Mouse (Mus musculus): ENCODE data around the gene Bcat1.
A peak's percentile ranks its signal among the peaks of the same experiment; 100 is the strongest.

The Bcat1 gene

DNA sequence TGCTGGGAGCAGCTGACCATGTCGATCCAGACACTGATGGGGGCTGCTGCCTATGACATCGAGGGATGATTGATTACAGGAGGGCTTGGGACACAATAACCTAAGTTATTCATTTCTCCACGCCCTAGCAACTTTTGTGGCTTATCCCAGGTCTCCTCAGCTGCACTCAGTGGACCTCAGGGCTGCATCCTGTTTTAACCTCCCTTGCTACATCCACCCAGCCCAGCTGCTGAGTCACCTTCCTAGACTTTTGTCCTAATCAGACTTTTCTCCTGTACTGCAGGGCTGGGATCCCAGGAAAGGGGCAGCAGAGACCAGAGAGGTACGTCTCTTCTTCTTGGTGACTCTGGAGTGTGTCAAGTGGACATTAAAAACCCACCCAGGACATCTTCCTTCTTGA is 19.9 kb downstream of the Bcat1 start:
- DNase-seq (ENCODE audit: low read depth, low spot score), result no peak

DNA sequence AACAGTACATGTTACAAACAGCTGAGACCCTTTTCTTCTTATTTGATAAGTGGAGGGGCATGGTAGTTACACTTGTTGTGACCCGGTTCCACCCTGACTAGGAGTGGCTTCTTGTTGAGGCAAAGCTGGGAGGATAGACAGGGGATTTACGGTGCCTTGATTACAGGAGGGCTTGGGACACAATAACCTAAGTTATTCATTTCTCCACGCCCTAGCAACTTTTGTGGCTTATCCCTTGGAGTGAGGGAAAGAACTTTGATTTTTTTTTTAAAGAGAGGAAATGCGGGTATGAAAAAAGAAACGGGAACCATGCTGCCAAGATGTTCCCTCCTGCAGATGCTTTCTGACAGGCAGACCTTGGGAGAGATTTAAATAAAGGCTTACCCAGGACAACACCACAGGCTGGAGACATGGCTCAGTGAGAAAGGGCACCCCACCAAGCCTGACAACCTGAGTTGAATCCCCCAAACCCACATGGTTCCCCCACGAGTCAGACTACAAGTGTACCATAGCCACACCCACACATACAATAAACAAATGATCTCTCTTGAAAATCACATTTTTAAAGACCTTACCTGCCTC is 20.6 kb downstream of the Bcat1 start:
- DNase-seq (ENCODE audit: low read depth, low spot score), result no peak

DNA sequence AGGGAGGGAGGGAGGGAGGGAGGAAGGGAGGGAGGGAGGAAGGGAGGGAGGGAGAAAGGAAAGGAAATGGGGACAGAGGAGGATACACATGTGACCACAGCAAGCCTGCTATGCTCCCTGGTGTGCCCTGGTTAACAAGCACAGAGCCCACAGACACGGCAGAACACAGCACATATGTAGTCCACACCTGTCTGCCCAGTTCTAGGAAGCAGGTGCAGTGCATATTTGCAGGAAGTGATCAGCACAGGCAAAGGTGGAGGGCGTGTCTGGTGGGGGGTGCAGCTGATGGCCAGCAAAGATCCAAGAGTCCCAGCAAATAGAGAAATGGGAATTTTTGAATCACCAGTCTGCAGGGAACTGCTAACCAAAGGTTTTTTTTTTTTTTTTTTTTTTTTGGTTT is 23.3 kb downstream of the Bcat1 start:
- DNase-seq (ENCODE audit: low read depth, low spot score), result no peak

DNA sequence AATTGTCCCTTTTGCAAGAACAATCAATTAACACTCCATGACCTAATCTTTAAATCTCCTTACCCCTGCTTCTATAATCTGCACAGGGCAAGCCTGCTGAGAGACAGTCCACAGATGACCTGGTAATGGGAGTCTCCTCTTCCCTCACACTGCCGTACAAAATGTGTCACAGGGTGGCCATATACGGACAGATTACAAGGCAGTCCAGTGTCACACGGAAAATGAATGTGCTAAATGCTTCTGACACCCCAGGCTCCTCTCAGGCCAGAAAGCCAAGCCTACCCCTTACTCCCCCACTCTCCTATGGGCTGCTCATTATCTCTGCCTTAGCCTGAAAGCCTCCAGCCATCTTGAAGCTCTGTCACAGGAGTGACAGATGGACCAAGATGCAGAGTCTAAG is 25.1 kb downstream of the Bcat1 start:
- DNase-seq (ENCODE audit: low read depth, low spot score), result peak; percentile 73

DNA sequence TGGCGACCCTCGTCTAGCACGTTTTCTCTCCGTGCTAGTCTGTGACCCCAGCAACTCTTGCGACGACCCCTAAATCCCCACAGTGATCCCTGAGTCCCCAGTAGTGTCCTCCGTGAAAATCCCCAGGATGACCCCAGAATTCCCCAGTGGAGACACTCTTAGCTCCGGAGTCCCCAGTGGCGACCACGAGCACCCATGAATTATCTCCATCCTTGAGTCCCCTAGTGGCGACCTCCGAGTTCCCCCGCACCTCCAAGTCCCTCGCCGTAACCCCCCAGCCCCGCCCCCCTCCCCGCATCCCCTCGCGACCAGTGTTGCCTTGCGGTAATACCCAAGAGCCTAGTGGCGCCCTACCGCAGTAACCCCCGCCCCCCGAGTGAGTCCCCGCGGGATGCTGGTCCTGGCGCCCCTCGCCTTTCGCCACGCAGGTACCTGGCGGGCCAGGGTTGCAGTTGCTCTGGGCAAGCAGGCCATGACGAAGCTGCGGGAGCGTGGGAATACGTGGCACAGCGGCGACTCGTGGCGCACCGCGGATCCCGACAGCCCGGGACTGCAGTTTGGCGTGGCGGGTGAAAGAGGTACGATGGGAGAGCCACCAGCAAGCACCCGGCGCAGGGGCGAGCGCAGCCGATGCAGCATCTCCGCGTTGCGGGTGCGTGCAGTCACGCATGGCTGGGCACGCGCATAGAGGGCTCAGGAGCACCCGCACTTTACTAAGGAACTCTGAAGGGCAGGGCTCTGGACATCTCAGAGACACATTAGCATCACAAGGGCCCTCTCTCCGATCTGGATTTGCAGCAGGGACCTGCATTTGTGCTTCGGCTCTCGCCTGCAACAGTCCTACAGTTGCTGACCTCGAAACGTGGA is 27.6 kb downstream of the Bcat1 start:
- DNase-seq (ENCODE audit: low read depth, low spot score), result peak; percentile 36

DNA sequence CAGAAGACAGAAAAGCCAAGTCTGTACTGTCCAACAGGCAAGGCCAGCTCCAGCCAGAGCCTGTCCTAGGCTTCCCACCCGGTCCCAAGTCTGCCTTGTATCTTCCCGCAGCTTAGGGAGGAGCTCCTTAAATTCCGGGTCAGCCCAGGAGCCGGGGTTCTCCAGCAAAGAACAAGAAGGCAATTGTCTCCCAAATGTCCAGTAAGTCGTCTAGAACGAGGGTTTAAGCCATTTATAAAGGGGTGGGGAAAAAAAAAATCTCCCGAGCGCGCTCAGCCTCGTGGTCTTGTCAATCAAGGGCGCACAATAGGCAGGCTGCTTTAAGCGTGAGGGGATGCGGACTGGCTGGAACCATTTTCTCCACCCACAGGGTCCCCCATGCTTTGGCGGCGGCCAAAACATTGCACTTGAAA is 28.5 kb downstream of the Bcat1 start:
- peak; percentile 57 for DNase-seq (ENCODE audit: low read depth, low spot score)

DNA sequence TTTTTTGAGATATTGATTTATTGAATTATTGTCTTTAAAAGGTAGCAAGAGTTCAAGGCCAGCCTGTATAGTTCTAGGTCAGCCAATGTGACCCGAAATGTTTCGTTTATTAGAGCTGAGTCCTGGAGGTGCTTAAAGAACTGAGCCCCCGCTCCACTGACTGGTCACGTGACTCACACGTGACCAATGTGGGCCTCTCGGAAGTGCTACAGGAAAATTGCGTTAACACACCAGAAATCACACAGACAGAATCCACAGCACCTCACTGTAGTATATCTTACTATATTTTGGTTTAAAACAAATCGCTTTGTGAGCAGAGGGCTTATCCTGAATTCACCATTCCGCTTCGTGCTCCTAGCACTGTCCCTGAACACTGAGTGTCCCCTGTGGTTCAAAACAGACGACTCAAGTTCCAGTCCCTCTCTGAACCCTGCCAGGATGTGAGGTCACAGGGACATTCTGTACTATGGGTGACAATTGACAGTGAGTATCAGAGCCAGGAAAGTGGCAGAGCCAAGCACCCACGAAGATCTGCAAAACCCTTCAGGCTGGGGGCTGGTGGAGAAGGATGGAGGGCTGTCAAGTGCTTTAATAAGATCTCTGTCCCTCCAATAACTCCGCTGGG is 29.6 kb downstream of the Bcat1 start:
- no peak for DNase-seq (ENCODE audit: low read depth, low spot score)

DNA sequence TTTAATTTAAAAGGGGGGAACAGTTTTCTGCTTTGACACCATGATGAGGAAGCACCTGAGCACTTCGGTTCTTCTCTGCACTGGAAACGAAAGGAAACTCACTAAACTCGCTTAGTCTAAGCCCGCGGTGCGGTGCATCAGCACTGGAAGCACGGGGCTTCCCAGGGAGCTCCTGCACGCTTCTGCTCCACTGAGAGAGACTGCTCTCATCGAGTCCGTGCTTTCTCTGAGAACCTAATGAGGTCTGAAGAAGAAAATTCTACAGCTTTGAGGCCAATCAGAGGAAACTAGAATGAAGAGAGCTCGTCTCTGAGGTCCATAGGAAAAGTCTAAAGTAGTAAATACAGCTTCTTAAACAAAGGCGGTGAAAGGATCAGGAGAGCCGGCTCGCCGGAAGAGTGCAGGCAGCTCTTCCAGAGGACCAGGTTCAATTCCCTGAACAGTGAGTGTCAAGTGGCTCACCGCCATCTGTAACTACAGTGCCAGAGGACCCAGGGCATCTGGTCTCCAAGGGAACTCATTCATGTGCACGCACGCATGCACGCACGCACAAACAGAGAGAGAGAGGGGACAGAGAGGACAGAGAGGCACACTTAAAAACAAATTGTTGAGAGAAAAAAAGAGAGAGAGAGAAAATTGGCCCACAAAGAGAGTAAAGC is 30.9 kb downstream of the Bcat1 start:
- DNase-seq (ENCODE audit: low read depth, low spot score), result no peak

DNA sequence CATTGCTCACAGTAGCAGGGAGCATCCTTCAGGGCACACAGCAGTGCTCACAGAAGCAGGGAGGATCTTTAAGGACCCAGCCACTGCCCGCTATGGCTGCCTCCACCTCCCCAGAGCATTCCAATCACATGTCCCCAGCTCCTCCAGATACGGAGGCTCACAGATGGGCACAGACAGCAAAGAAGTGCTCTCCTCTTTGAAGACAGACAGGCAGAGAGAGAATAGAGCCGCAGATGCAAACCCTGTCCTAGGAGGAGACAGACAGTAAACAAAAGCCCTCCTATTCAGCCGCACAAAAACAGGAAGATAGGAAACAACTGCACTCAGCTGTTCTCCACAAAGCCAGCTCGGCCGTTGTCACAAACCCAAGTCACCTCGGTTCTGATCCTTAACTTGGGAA is 35.3 kb downstream of the Bcat1 start:
- DNase-seq (ENCODE audit: low read depth, low spot score), result no peak

DNA sequence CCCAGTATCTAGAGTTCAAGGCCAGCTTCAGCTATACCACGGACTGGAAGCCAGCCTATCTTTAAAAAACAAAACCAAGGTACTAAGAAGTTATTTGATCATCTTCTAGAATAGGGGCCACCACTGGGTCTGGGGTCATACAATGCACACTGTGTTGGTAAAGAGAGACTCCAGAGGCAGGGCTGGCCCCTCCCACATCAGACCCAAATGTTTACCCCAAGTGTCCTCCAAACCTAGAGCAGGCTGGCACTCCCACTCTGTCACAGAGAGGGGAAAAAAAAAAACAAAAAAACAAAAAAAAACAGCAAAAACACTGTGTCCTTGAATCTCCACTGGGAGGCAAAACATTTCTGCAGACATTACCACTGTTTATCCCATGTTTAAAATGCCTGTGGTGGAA is 38.4 kb downstream of the Bcat1 start:
- DNase-seq (ENCODE audit: low read depth, low spot score), result no peak

DNA sequence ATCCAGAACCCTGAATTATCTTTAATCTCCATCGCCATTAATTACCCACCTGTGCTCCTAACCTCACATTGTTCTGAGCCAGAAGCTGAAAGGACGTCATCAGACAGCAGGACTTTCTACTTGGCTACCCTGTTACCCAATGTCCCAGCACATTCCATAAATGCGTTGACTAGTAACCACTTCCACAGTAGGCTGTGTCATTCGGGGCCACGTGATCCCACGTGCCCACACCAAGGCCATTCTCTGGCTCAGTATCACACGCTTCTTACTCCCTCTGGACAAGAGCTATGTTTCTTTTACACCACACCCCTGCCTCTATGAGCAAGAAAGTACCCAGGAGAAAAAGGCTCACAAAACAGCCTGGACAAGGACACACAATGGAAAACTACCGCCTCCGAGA is 40.6 kb downstream of the Bcat1 start:
- no peak for DNase-seq (ENCODE audit: low read depth, low spot score)

DNA sequence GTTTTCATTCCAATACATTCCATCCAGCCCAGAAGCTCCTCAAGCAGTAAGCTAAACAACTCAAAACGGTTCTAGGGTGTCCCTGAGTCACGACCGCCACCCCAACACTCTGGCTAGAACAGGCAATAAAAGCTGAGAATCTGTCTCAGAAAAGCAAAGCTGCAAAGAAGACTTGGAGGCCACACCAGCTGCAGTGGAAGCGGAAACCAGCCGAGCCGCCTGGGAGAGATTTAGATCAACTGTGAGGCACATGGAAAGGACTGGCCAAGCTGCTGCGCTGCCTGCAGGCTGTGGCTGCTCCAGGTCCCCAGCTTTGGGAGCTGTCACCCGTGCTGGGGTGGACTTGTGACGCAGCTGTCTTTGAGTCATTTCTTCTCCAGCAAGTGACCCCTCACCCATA is 45.4 kb downstream of the Bcat1 start:
- DNase-seq (ENCODE audit: low read depth, low spot score), result no peak

DNA sequence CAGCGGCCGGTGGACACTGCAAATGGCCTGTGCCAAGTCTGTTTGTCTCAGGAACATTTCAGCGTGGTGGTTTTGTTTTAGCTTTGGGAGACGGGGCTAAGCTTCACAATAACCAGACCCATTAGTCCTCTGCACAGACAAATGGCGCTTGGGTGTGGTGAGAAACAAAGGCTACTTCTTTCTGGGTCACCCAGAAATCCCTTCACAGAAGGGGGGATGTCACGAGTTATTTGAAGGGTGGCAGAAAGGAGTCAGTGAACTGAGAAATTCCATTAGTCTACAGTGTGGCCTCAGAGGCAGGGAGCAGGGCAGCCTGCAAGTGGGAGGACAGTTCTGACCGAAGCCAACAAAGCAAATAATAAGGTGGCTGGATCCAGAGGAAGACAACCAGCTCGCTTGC is 52.0 kb downstream of the Bcat1 start:
- DNase-seq (ENCODE audit: low read depth, low spot score), result no peak

DNA sequence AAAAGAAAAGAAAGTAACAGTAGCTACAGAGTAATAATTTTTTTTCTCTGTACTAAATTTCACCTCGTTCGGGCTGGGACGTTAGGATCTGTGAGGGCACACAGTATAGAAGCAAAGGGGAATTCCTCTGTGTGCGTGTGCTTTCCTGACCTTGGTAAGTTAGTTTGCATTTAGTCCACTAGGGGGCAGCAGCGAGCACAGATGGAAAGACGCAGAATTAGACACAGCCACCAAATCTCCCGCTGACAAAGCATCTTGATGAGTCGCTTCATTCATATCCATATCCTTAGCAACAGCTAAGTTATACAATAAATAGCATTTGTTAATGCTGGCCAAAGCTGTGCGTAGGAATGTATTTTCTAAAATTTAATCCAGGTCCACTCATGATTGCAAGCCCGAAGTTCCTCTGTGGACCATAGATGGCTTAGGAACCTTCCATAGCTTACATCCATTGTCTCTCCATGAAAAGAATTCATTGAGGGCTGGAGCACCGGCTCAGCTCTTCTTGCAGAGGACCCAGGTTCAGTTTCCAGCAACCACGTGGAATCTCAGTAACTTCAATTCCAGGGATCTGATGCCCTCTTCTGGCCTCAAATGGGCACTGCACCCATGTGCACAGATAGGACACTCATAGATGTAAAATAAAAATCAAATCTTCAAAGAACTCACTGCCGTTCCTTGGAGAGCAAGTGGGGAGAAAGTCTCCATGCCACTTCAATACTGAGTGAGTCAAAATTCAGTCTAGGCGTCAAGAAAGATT is 52.8 kb downstream of the Bcat1 start:
- DNase-seq (ENCODE audit: low read depth, low spot score), result peak; percentile 58

DNA sequence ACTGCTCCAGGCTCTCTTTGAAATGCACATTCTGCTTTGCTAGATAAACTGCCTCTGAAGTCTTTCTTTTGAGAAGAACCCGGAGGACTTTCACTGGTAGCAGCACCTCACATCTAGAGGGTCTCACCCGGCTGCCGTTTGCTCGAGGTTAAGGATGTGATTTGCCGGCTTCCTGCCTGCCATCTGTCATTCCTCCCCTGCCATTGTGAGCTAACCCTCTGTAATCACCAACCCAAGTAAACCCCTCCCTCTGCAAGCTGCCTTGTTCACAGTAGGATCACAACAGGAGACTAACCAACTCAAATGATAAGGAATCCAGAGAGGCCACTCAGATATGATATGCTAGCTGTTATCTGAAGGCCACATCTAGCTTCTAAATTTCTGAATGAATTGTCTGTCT is 53.6 kb downstream of the Bcat1 start:
- DNase-seq (ENCODE audit: low read depth, low spot score), result no peak

DNA sequence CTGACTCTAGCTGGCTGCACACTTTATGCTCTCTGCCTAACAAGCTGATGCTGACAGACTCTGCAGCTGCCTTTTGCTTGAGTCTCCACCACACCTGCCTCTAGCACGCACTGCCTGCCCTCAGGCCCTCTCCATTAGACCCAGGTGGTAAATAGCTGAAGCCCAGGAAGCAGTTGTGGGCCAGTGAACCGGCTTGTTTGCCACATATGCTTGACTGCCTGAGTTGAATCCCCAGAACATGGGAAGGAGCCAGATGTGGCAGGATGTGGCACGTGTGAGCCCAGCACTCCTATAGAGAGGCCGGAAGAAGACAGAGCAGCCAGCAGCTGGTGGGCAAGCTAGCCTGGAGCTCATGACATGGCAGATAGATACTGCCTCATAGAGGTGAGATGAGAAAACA is 55.4 kb downstream of the Bcat1 start:
- DNase-seq (ENCODE audit: low read depth, low spot score), result no peak

DNA sequence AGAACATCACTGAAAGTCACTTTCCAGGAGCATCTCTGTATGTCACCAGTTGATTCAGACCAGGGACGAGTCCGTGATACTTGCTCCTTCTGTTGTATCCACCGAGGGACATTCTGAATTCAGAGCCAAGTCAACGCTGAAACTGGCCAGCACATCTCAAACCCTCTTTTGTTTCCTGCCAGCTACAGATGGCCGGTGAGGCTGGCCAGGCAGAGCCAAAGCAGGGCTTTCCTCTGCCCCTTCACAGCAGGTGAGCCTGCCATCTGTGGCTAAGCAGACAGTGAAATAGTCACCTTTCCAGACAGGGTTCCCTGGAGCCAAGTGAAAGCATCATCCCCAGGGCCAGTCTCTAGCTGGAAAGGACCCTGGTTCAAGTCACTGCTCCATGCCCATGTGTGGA is 57.7 kb downstream of the Bcat1 start:
- DNase-seq (ENCODE audit: low read depth, low spot score), result no peak

DNA sequence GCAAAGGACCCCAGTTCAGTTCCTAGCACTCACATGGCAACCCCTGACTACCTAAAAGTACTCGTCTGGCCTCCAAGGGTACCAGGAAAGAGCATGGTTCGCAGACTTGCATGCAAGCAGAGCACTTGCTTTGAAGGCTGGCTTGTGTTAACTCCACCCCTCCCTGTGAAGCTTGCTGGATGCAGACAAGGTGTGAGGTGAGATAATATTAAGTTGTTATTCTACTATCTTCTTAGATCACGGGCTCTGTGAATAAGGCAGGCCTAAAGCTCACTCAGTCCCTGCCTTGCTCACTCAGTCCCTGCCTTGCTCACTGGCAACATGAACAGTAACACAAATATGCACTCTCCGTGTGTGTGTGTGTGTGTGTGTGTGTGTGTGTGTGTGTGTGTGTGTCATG is 58.5 kb downstream of the Bcat1 start:
- no peak for DNase-seq (ENCODE audit: low read depth, low spot score)

DNA sequence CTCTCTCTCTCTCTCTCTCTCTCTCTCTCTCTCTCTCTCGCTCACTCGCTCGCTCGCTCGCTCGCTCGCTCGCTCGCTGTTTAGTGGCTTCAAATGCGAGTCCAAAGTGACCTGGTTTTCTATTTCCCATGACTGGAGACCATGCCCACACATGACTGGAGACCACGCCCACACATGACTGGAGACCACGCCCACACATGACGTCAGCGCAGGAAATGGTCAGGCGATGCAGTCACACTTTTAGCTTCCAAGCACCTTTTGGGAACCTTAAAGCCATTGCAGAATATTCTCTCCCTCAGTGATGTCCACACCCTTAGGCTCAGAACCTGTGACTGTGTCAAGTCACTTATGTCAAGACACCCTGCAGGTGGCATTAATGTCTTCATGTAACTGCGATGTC is 59.3 kb downstream of the Bcat1 start:
- no peak for DNase-seq (ENCODE audit: low read depth, low spot score)

DNA sequence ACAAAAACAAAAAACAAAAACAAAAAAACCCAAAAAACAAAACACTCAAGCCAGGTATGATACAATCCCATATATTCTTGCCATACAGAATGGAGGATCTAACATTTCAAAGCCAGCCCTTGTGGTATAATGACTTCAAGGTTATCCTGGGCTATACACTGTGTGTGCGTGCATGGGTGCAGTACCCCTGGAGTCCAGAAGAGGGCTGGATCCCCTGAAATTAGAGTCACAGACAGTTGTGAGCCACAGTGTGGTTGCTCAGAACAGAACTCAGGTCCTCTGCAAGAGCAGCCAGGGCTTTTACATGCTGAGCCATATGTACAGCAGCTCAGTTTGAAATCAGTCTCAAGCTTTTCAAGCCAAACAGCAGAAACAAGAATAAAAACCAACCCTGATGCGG is 61.0 kb downstream of the Bcat1 start:
- DNase-seq (ENCODE audit: low read depth, low spot score), result no peak

DNA sequence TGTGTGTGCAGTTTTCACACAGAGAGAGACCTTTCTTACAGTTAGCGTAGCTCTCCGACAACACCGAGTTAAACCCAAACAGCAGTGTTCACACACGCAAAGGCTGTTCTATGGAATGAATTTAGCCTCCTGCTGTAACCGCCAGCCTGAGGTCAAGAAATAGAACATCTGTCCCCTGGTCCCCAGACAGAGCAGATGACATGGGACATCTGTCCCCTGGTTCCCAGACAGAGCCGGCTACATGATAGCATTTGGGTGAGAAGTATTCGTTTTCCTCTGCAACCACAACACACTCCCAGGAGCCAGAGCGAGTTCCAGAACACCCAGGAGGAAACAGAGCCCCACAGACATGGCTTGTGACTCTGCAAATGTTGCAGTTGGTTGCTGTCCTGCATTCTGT is 63.3 kb downstream of the Bcat1 start:
- no peak for DNase-seq (ENCODE audit: low read depth, low spot score)

DNA sequence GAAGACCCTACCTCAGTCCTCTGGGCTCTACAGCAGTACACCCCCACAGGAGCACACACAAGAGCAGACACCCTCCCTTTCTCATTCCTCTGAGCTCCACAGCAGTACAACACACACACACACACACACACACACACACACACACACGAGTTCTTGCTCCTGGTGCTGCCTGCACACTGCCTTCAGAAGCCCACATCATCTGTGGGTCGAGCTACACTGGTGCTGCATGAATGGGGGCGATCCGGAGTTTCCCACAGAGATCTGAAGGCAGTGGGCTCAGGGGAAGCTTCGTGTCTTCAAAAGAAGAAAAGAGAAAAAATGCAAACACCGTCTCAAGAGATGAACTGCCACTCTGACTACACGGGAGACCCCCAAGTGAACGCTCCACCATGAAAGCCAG is 64.8 kb downstream of the Bcat1 start:
- DNase-seq (ENCODE audit: low read depth, low spot score), result no peak

Data from retina, postnatal 7 days (tissue).